Mouse (Mus musculus): Measurements from ENCODE around the gene Eya2.

- TF ChIP-seq CTCF (IDR thresholded peaks at IDR 0.05; ENCODE audit: low read depth, low read length): no peak
- TF ChIP-seq TAL1 (conservative IDR thresholded peaks at IDR 0.05; ENCODE audit: low read depth, low read length): no peak
- no peak for TF ChIP-seq GATA1 (IDR thresholded peaks at IDR 0.05; ENCODE audit: borderline replicate concordance, low read length)
- TF ChIP-seq GATA2 (IDR thresholded peaks at IDR 0.05; ENCODE audit: borderline replicate concordance, low read depth, low read length): no peak
- TF ChIP-seq POLR2AphosphoS5 (IDR thresholded peaks at IDR 0.05; ENCODE audit: insufficient replicate concordance, low read depth, low read length): no peak
These were observed 35.2 kb upstream of the Eya2 start for GRCm38 (mm10) chr2:165559506-165560235.

Measured in G1E (cell line).